Mouse (Mus musculus) ES-CJ7 (cell line): Measurements from ENCODE around the gene Rnf135.
"Not testable (repeated sequence)": the region's sequence is repeated elsewhere in the genome, so short reads cannot be mapped to it uniquely, and the experiment has no call there.

Experiments
- DNase-seq: peaks from one replicate; pipeline ENCODE4 v3.0.0; 2011; ENCODE audit warnings: low read depth, low spot score

Gene Rnf135

GRCm38 (mm10) chr11:80200326-80200725 is 16.7 kb downstream of the Rnf135 start:
- DNase-seq, result peak; percentile 73

- DNase-seq, result no peak
These were observed 18.6 kb downstream of the Rnf135 start for GRCm38 (mm10) chr11:80202296-80202695.

- DNase-seq, result no peak
These were observed 20.4 kb downstream of the Rnf135 start for GRCm38 (mm10) chr11:80204037-80204436.

GRCm38 (mm10) chr11:80204941-80205340 is 21.3 kb downstream of the Rnf135 start:
- DNase-seq, result no peak

GRCm38 (mm10) chr11:80208465-80208859 is 24.8 kb downstream of the Rnf135 start:
- no peak for DNase-seq

GRCm38 (mm10) chr11:80208860-80209800 is 25.5 kb downstream of the Rnf135 start, which contains the start of gene Rhot1:
Gene Rhot1, plus strand, starts transcription at chr11:80209019.
- peak; percentile 95 for DNase-seq

GRCm38 (mm10) chr11:80210321-80210720 is 26.7 kb downstream of the Rnf135 start:
- no peak for DNase-seq

- no peak for DNase-seq
These were observed 28.6 kb downstream of the Rnf135 start for GRCm38 (mm10) chr11:80212282-80212681.

GRCm38 (mm10) chr11:80215291-80215690 is 31.6 kb downstream of the Rnf135 start:
- no peak for DNase-seq

- DNase-seq, result no peak
These were observed 35.1 kb downstream of the Rnf135 start for GRCm38 (mm10) chr11:80218657-80219293.

- not testable (repeated sequence) for DNase-seq
These were observed 46.4 kb downstream of the Rnf135 start for GRCm38 (mm10) chr11:80230066-80230465.

GRCm38 (mm10) chr11:80237278-80237677 is 53.6 kb downstream of the Rnf135 start:
- DNase-seq, result no peak

- no peak for DNase-seq
These were observed 54.7 kb downstream of the Rnf135 start for GRCm38 (mm10) chr11:80238306-80238705.

GRCm38 (mm10) chr11:80247026-80247425 is 63.4 kb downstream of the Rnf135 start:
- no peak for DNase-seq

- no peak for DNase-seq
These were observed 64.9 kb downstream of the Rnf135 start for GRCm38 (mm10) chr11:80248531-80248930.
